Mouse (Mus musculus) ES-E14 (cell line): ENCODE results near the gene Rpl7l1.

Experiments used
- CHD2 ChIP-seq: IDR thresholded peaks from 2 replicates; pipeline ENCODE4 v1.6.1; 2014; ENCODE audit warnings: mild to moderate bottlenecking, low read depth, low read length, inconsistent platforms
- HCFC1 ChIP-seq: IDR thresholded peaks from 2 replicates; pipeline ENCODE4 v1.6.1; 2012; ENCODE audit warnings: low read length, inconsistent platforms, borderline replicate concordance; ENCODE audit not compliant: insufficient read depth
- ZC3H11A ChIP-seq: IDR thresholded peaks from 2 replicates; pipeline ENCODE4 v1.6.1; 2012; ENCODE audit warnings: low read depth, mild to moderate bottlenecking, inconsistent platforms, low read length, borderline replicate concordance
- ZNF384 ChIP-seq: IDR thresholded peaks from 2 replicates; pipeline ENCODE4 v1.6.1; 2012; ENCODE audit warnings: low read depth, low read length, inconsistent platforms

- no peak for TF ChIP-seq ZNF384
- TF ChIP-seq ZC3H11A = no peak
- no peak for TF ChIP-seq HCFC1
- no peak for TF ChIP-seq CHD2
Observed at GRCm38 (mm10) chr17:46736160-46736559, 46.3 kb downstream of the Rpl7l1 start.
